Mouse (Mus musculus): Measurements from ENCODE around the gene Anks1. TPM values are rescaled to one million over a fixed set of nuclear protein-coding genes. Genes with fewer than 3 reads are reported as not detected.
A peak's percentile ranks its signal among the peaks of the same experiment; 100 is the strongest.

Gene Anks1
- polyA plus RNA-seq, 1 experiment from 2014 or later = 14.5 TPM

DNA sequence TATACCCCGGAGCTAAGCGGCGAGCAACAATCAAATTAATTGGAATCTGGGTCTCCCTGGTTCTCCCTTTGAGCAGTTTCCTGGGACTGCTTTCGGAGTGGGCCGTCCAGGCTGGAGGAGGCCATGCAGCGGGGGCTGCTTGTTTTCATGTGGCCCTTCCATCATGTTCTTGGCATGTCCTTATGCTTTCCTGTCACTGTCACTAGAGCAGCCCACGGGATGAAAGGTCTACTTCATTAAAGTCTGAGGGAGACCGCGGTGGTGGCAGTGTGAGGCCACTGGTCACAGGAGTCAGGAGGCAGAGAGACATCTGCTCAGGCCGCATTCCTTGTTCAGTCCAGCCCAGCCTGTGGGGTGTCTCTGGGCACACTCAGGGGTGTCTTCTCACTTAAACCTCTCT, 123.1 kb downstream of the Anks1 start:
- H3K9me3 ChIP-seq (ENCODE audit: low read length) = no peaks in the 10 kb centered on the region
- 61% methylated on average over 10 of the region's 10 CpGs for WGBS
- no peaks in the 10 kb centered on the region for H3K27me3 ChIP-seq (ENCODE audit: insufficient read depth, low read length)
- no peaks in the 10 kb centered on the region for H3K36me3 ChIP-seq (ENCODE audit: insufficient read depth, low read length)
- no peak for ATAC-seq (ENCODE audit: low FRiP score, low TSS enrichment)
- no peak overlapping the region for H3K4me3 ChIP-seq (ENCODE audit: low read length)
- no peak overlapping the region for H3K4me2 ChIP-seq (replicated peaks; ENCODE audit: low read depth, low read length)
- no peak overlapping the region for H3K27ac ChIP-seq (ENCODE audit: low read length)
- H3K4me1 ChIP-seq (ENCODE audit: insufficient read depth, low read length) = peaks cover 14% of the 10 kb centered on the region; the same call in 1 of the 2 replicates
- no peak overlapping the region for H3K9ac ChIP-seq (replicated peaks; ENCODE audit: low read length)

DNA sequence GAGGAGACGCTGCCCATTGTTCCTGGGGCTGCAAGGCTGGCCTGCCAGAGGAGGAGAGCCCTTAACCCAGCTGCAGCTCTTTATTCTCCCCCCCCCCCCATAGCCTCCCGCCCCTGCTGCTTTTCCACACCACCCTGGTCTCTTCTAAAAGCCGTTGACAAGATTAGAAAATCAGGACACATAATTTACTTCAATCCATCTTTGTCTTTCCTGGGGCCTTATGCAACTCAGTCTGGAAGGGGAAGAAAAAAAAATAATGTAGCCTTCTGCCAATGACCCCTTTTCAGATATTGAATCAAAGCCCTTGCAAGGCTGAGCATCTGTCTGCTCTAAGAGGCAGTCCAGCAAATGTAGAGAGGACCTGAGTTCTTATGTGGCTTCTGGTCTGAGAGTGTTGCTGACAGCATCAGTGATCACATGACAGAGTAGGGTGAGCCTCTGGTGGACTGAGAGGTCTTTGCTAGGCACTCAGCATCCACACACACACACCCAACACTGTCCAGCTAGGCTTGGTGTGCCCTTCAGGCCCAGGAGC, 124.0 kb downstream of the Anks1 start:
- H3K9ac ChIP-seq (replicated peaks; ENCODE audit: low read length) = no peak overlapping the region
- peaks cover 12% of the 10 kb centered on the region; the same call in 1 of the 2 replicates for H3K4me1 ChIP-seq (ENCODE audit: insufficient read depth, low read length)
- H3K9me3 ChIP-seq (ENCODE audit: low read length) = no peaks in the 10 kb centered on the region
- H3K4me2 ChIP-seq (replicated peaks; ENCODE audit: low read depth, low read length) = no peak overlapping the region
- no peak for ATAC-seq (ENCODE audit: low FRiP score, low TSS enrichment)
- H3K4me3 ChIP-seq (ENCODE audit: low read length) = no peak overlapping the region
- no peaks in the 10 kb centered on the region for H3K36me3 ChIP-seq (ENCODE audit: insufficient read depth, low read length)
- WGBS = 54% methylated on average over 3 of the region's 3 CpGs
- no peak overlapping the region for H3K27ac ChIP-seq (ENCODE audit: low read length)
- no peaks in the 10 kb centered on the region for H3K27me3 ChIP-seq (ENCODE audit: insufficient read depth, low read length)

DNA sequence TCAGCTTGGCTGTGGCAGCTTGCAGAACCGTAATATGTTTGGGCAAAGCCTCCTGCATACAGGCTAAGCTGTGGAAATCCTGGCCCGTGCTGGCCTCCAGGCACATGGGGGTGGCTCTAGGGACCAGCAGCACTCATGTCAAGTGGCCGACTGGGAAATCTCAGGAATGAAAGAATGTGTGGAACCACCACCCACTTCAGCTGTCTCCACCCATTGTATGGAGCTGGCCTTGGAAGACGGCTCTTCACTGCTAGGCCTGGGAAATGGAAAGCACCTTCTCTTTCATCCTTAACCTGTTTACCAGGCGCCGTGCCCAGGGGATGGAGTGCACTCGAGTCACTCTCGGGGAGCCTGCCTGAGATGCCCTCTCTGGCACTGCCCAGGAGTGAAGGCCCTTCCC, 125.9 kb downstream of the Anks1 start:
- no peak overlapping the region for H3K9ac ChIP-seq (replicated peaks; ENCODE audit: low read length)
- no peaks in the 10 kb centered on the region for H3K27me3 ChIP-seq (ENCODE audit: insufficient read depth, low read length)
- no peak overlapping the region for H3K4me2 ChIP-seq (replicated peaks; ENCODE audit: low read depth, low read length)
- no peak for ATAC-seq (ENCODE audit: low FRiP score, low TSS enrichment)
- no peak overlapping the region for H3K27ac ChIP-seq (ENCODE audit: low read length)
- H3K4me1 ChIP-seq (ENCODE audit: insufficient read depth, low read length) = peaks cover 8% of the 10 kb centered on the region; the same call in 1 of the 2 replicates
- no peaks in the 10 kb centered on the region for H3K9me3 ChIP-seq (ENCODE audit: low read length)
- WGBS = 84% methylated on average over 8 of the region's 8 CpGs
- H3K36me3 ChIP-seq (ENCODE audit: insufficient read depth, low read length) = no peaks in the 10 kb centered on the region
- H3K4me3 ChIP-seq (ENCODE audit: low read length) = no peak overlapping the region

DNA sequence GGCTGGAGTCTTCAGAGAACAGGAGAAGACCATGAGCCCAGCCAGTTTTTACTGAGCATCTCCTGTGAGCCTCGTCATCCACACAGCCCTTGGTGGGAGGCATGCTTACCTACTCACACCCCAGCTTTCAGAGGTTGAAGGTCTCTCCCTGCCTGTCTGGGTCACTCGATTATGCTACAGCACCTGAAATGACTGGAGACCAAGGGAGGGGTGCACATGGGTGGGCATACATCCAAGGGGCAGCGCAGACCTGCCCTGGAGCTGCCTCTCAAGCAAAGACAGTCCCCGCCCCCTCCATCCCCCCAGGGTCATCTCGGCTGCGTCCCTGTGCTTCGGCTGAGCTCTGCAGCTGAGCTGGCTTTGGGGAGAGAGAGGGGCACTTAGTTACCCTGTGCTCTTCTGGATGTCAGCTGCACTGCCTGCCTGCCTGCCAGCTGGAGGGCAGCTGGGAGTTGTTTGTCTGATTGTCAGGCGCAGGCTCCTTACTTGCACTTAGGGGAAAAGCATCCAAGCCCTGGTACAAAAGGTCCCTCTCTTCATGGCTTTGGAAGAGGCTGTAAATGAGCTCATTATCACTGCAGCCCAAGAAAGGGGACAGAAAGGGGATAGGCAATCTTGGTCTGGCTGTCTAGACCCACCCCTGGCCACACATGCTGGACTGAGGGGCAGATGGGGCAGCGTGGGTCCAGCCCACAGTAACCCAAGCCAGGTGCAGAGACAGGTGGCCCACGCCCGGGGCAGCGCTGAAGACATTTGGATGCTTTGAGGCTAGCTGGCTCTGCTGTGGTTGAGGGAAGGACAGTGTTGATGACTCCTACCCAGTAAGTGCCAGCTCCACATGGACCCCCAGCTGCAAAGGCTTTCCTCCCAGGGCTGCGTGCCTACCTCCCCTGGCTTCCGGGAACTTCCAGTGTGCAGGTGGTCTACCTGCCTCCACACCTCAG, 128.0 kb downstream of the Anks1 start:
- Histone ChIP-seq H3K9me3 (ENCODE audit: low read length) (no peaks in the 10 kb centered on the region), H3K27me3 (ENCODE audit: insufficient read depth, low read length) (no peaks in the 10 kb centered on the region), H3K9ac (replicated peaks; ENCODE audit: low read length) (no peak overlapping the region), H3K27ac (ENCODE audit: low read length) (no peak overlapping the region), H3K4me2 (replicated peaks; ENCODE audit: low read depth, low read length) (no peak overlapping the region), H3K4me3 (ENCODE audit: low read length) (no peak overlapping the region), H3K36me3 (ENCODE audit: insufficient read depth, low read length) (0 out of 2 replicates have a peak, but pooled peaks cover 5% of the 10 kb centered on the region), H3K4me1 (ENCODE audit: insufficient read depth, low read length) (peaks cover 11% of the 10 kb centered on the region; the same call in 1 of the 2 replicates)
- 51% methylated on average over 14 of the region's 14 CpGs for WGBS
- no peak for ATAC-seq (ENCODE audit: low FRiP score, low TSS enrichment)

DNA sequence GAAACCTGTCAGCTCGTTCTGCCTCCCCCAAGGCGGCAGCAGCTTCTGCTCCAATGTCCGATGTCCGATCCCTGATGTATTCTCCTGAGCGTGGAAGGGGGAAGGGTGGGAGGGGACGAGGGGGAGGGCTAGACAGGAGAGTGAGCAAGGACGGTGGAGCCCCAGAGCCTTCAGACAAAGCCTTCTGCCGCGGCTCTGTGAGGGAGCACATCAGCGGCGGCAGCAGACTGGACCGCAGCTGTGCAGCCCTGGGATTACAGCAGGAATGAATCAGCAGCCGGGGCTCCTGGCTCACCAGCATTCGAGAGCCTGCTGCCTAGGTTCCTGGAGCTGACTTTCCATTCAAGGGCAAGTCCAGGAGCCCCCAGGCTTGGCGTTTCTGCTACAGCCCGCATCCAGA, 131.5 kb downstream of the Anks1 start:
- H3K27me3 ChIP-seq (ENCODE audit: insufficient read depth, low read length) = no peaks in the 10 kb centered on the region
- H3K4me2 ChIP-seq (replicated peaks; ENCODE audit: low read depth, low read length) = 0 out of 2 replicates have a peak overlapping the region, but pooled peaks have one; percentile 6
- peaks cover 5% of the 10 kb centered on the region; the same call in 1 of the 2 replicates for H3K36me3 ChIP-seq (ENCODE audit: insufficient read depth, low read length)
- peak overlapping the region; percentile 24; the same call in 1 of the 2 replicates for H3K9ac ChIP-seq (replicated peaks; ENCODE audit: low read length)
- H3K27ac ChIP-seq (ENCODE audit: low read length) = no peak overlapping the region
- no peaks in the 10 kb centered on the region for H3K9me3 ChIP-seq (ENCODE audit: low read length)
- WGBS = 36% methylated on average over 16 of the region's 16 CpGs
- no peak for ATAC-seq (ENCODE audit: low FRiP score, low TSS enrichment)
- H3K4me3 ChIP-seq (ENCODE audit: low read length) = no peak overlapping the region
- H3K4me1 ChIP-seq (ENCODE audit: insufficient read depth, low read length) = 0 out of 2 replicates have a peak, but pooled peaks cover 8% of the 10 kb centered on the region

DNA sequence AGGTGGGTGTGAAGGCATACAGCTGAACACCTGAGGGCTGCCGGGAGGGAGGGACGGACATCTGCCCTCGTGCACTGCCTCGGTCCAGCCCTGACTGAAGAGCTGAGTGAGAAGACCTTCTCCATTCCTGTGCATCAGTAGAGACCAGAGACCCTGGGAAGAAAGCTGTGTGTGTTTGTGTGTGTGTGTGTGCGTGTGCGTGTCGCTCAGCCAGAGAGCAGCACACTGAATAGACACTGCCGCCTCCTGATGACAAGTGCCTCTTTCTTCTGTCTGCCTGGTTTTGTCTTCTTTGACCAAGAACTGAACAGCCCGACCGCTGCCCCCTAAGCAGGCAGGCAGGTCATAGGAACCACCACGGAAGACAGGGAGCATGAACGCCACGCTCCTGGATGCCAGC, 132.2 kb downstream of the Anks1 start:
- H3K4me3 ChIP-seq (ENCODE audit: low read length) = no peak overlapping the region
- H3K4me2 ChIP-seq (replicated peaks; ENCODE audit: low read depth, low read length) = no peak overlapping the region
- peaks cover 5% of the 10 kb centered on the region; the same call in 1 of the 2 replicates for H3K36me3 ChIP-seq (ENCODE audit: insufficient read depth, low read length)
- 0 out of 2 replicates have a peak, but pooled peaks cover 8% of the 10 kb centered on the region for H3K4me1 ChIP-seq (ENCODE audit: insufficient read depth, low read length)
- 91% methylated on average over 13 of the region's 13 CpGs for WGBS
- no peaks in the 10 kb centered on the region for H3K9me3 ChIP-seq (ENCODE audit: low read length)
- no peak overlapping the region for H3K27ac ChIP-seq (ENCODE audit: low read length)
- no peaks in the 10 kb centered on the region for H3K27me3 ChIP-seq (ENCODE audit: insufficient read depth, low read length)
- no peak for ATAC-seq (ENCODE audit: low FRiP score, low TSS enrichment)
- no peak overlapping the region for H3K9ac ChIP-seq (replicated peaks; ENCODE audit: low read length)

DNA sequence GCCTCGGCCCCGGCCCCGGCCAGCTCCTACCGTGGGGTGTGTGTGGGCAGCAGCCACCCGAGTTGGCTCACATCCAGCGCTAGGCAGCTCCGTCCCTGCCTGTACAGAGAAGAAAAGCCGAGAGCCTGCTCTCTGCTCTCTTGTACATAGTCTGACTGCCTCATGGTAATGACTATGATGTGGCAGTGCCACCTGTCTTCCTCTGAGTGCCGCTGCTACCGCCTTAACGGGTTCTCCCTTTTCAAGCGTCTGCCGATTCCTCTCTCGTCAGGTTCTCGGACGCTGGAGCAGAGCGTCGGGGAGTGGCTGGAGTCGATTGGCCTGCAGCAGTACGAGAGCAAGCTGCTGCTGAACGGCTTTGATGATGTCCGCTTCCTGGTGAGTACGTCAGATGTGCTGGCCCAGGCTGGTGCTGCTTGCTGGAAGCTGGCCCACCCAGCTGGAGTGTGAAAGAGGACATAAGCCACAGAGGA, 133.2 kb downstream of the Anks1 start:
- Histone ChIP-seq H3K4me1 (ENCODE audit: insufficient read depth, low read length) (0 out of 2 replicates have a peak, but pooled peaks cover 5% of the 10 kb centered on the region), H3K27me3 (ENCODE audit: insufficient read depth, low read length) (no peaks in the 10 kb centered on the region), H3K9ac (replicated peaks; ENCODE audit: low read length) (0 out of 2 replicates have a peak overlapping the region, but pooled peaks have one; percentile 1), H3K36me3 (ENCODE audit: insufficient read depth, low read length) (peaks cover 5% of the 10 kb centered on the region; the same call in 1 of the 2 replicates), H3K4me3 (ENCODE audit: low read length) (no peak overlapping the region), H3K4me2 (replicated peaks; ENCODE audit: low read depth, low read length) (no peak overlapping the region), H3K27ac (ENCODE audit: low read length) (no peak overlapping the region), H3K9me3 (ENCODE audit: low read length) (no peaks in the 10 kb centered on the region)
- WGBS = 52% methylated on average over 23 of the region's 23 CpGs
- ATAC-seq (ENCODE audit: low FRiP score, low TSS enrichment) = 0 out of 2 replicates have a peak, but pooled peaks have one; percentile 36

DNA sequence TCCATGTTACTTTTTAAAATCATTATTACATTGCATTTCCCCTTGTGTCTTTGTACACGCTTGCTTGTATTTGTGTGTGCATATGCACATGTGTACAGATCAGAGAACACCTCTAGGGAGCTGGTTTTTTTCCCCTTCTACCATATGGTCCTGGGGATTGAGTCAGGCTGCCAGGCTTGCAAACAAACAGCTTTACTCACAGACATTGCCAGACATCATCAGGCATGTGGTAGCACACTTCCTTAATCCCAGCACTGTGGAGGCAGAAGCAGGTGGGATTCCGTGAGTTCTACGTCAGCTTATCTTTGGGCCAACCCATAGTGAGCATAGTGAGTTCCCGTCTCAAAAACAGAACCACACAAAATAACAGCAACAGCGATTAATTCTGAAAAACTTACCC, 137.9 kb downstream of the Anks1 start:
- Histone ChIP-seq H3K9me3 (ENCODE audit: low read length) (no peaks in the 10 kb centered on the region), H3K27ac (ENCODE audit: low read length) (no peak overlapping the region), H3K4me1 (ENCODE audit: insufficient read depth, low read length) (no peaks in the 10 kb centered on the region), H3K4me2 (replicated peaks; ENCODE audit: low read depth, low read length) (no peak overlapping the region), H3K27me3 (ENCODE audit: insufficient read depth, low read length) (no peaks in the 10 kb centered on the region), H3K36me3 (ENCODE audit: insufficient read depth, low read length) (peaks cover 4% of the 10 kb centered on the region; the same call in 1 of the 2 replicates), H3K9ac (replicated peaks; ENCODE audit: low read length) (no peak overlapping the region), H3K4me3 (ENCODE audit: low read length) (no peak overlapping the region)
- 92% methylated on average over 5 of the region's 5 CpGs for WGBS
- ATAC-seq (ENCODE audit: low FRiP score, low TSS enrichment) = no peak

DNA sequence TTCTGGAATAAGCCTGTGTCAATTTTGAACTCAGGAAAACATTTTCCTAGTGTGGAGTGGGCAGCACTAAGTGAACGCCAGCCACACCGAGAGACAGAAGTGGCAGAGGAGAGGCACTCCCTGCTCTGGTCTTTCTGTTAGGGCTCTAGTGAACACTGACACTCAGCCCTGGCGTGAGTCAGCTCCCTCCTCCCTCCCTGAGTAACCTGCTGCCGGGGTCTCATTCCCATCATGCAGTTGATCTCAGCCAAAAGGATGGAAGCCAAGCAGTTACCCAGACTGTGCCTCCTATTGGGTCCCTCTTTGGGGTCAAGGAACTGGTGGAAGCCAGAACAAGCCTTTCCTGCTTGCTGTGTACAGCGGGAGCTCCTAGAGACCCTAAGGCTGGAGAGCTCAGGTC, 138.4 kb downstream of the Anks1 start:
- Histone ChIP-seq H3K9me3 (ENCODE audit: low read length) (no peaks in the 10 kb centered on the region), H3K36me3 (ENCODE audit: insufficient read depth, low read length) (peaks cover 4% of the 10 kb centered on the region; the same call in 1 of the 2 replicates), H3K4me2 (replicated peaks; ENCODE audit: low read depth, low read length) (no peak overlapping the region), H3K27me3 (ENCODE audit: insufficient read depth, low read length) (no peaks in the 10 kb centered on the region), H3K4me1 (ENCODE audit: insufficient read depth, low read length) (no peaks in the 10 kb centered on the region), H3K4me3 (ENCODE audit: low read length) (no peak overlapping the region), H3K9ac (replicated peaks; ENCODE audit: low read length) (no peak overlapping the region), H3K27ac (ENCODE audit: low read length) (no peak overlapping the region)
- WGBS = 78% methylated on average over 5 of the region's 5 CpGs
- ATAC-seq (ENCODE audit: low FRiP score, low TSS enrichment) = no peak
